Mouse (Mus musculus) neural tube, embryonic 15.5 days (tissue): ENCODE data around the gene Setd1a. TPM values are rescaled to one million over a fixed set of nuclear protein-coding genes. Genes with fewer than 3 reads are reported as not detected.

Source experiments
- ATAC-seq: fragments of 200-750 bp; cut with Nextera tagmentation; 2 replicates; pipeline ENCODE4 v1.8.0; 2017; ENCODE audit warnings: mild to moderate bottlenecking, moderate TSS enrichment, moderate library complexity; ENCODE audit not compliant: low FRiP score
- H3K27ac ChIP-seq: fragments of 300-500 bp; sonication (generic); replicated peaks from 2 replicates; pipeline ENCODE4 v1.5.1; 2015; ENCODE audit warnings: mild to moderate bottlenecking, inconsistent platforms
- H3K27me3 ChIP-seq: fragments of 300-500 bp; sonication (generic); replicated peaks from 2 replicates; pipeline ENCODE4 v1.6.1; 2015; ENCODE audit warnings: inconsistent platforms
- H3K36me3 ChIP-seq: fragments of 300-500 bp; sonication (generic); 2 replicates; pipeline ENCODE4 v1.6.1; 2015; ENCODE audit warnings: inconsistent platforms
- H3K4me1 ChIP-seq: fragments of 300-500 bp; sonication (generic); 2 replicates; pipeline ENCODE4 v1.6.1; 2015; ENCODE audit warnings: inconsistent platforms
- H3K4me2 ChIP-seq: fragments of 300-500 bp; sonication (generic); 2 replicates; pipeline ENCODE4 v1.6.1; 2015; ENCODE audit warnings: inconsistent platforms, mild to moderate bottlenecking, moderate library complexity
- H3K4me3 ChIP-seq: fragments of 300-500 bp; sonication (generic); replicated peaks from 2 replicates; pipeline ENCODE4 v1.5.1; 2015; ENCODE audit warnings: mild to moderate bottlenecking, inconsistent platforms
- H3K9ac ChIP-seq: fragments of 300-500 bp; sonication (generic); replicated peaks from 2 replicates; pipeline ENCODE4 v1.6.1; 2015; ENCODE audit warnings: mild to moderate bottlenecking, inconsistent platforms
- H3K9me3 ChIP-seq: fragments of 300-500 bp; sonication (generic); replicated peaks from 2 replicates; pipeline ENCODE4 v1.6.1; 2016; ENCODE audit warnings: inconsistent platforms
- WGBS: fragments of 180-500 bp; shearing (Covaris S2); methylation state at CpG from one replicate; pipeline ENCODE4 v1.1.7; 2015; ENCODE audit warnings: mixed read lengths; 5-methylcytosine and 5-hydroxymethylcytosine counted together
- polyA plus RNA-seq: library from polyadenylated mRNA; unstranded; fragments of >200 nt; fragmentation: Nextera tagmentation; extraction: Ambion mirVana; gene quantifications from 2 replicates; pipeline ENCODE4 v1.2.1, GENCODE M21; 2015

Setd1a gene
- polyA plus RNA-seq, 1 experiment from 2014 or later, result 17.8 TPM

DNA sequence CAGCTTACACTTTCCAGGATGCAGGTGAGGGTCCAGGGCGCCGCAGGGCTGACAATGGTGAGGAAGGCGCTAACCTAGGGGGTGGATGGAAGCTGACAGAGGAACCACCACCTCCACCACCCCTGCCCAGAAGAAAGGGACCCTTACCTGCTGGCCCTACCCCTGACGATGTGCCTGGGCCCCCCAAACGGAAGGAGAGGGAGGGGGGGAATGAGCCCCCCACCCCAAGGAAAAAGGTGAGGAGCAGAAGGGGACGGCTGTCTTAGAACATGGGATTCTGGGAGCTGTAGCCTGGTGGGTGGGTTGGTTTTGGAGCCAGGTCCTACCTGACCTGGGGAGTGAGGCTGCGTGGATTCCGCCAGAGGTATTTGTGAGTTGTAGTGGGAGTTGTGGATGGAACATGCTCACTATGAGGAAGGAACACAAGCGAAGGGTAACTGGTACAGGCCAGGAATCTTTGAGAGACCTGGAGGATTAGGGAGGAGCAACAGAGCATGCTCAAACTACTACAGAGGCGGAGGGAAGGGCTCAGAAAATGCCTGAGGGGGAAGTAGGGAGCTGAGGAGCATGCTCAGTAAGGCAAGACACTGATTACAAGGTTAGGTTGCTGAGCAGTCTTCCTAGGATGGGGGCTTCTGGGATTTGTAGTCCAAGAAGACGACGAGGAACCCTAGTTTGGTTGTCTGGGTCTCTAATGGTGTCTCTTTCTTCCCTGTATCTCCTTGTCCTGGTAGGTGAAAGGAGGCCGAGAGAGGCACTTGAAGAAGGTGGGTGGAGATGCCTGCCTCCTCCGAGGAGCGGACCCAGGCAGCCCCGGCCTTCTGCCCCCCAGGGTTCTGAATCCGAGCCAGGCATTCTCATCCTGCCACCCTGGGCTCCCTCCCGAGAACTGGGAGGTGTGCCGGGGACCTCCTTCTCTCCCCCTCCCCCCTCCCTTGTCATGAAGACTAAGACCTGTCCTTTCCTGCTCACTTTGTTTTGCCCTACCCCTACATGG is 26.0 kb upstream of the Setd1a start:
- no peak overlapping the region for H3K27ac ChIP-seq
- no peak for ATAC-seq
- peaks cover 43% of the 10 kb centered on the region for H3K4me1 ChIP-seq
- H3K27me3 ChIP-seq, result no peaks in the 10 kb centered on the region
- no peak overlapping the region for H3K4me2 ChIP-seq
- WGBS, result 87% methylated on average over 19 of the region's 19 CpGs
- H3K9me3 ChIP-seq, result no peaks in the 10 kb centered on the region
- no peak overlapping the region for H3K4me3 ChIP-seq
- H3K36me3 ChIP-seq, result peaks cover 73% of the 10 kb centered on the region
- H3K9ac ChIP-seq, result no peak overlapping the region

- ATAC-seq, result no peak
- Histone ChIP-seq H3K9ac (no peak overlapping the region), H3K9me3 (no peaks in the 10 kb centered on the region), H3K4me3 (no peak overlapping the region), H3K4me1 (peaks cover 54% of the 10 kb centered on the region), H3K27ac (no peak overlapping the region), H3K4me2 (no peak overlapping the region), H3K27me3 (no peaks in the 10 kb centered on the region), H3K36me3 (peaks cover 85% of the 10 kb centered on the region)
- WGBS, result 93% methylated on average over 5 of the region's 5 CpGs
Measured at GRCm38 (mm10) chr7:127751619-127752018, 24.9 kb upstream of the Setd1a start.

- ATAC-seq, result no peak
- Histone ChIP-seq H3K27ac (no peak overlapping the region), H3K36me3 (peaks cover 89% of the 10 kb centered on the region), H3K9ac (no peak overlapping the region), H3K4me1 (peaks cover 58% of the 10 kb centered on the region), H3K4me2 (no peak overlapping the region), H3K4me3 (no peak overlapping the region), H3K9me3 (no peaks in the 10 kb centered on the region), H3K27me3 (no peaks in the 10 kb centered on the region)
- 97% methylated on average over 27 of the region's 27 CpGs for WGBS
Measured at GRCm38 (mm10) chr7:127752069-127752468, 24.4 kb upstream of the Setd1a start.

DNA sequence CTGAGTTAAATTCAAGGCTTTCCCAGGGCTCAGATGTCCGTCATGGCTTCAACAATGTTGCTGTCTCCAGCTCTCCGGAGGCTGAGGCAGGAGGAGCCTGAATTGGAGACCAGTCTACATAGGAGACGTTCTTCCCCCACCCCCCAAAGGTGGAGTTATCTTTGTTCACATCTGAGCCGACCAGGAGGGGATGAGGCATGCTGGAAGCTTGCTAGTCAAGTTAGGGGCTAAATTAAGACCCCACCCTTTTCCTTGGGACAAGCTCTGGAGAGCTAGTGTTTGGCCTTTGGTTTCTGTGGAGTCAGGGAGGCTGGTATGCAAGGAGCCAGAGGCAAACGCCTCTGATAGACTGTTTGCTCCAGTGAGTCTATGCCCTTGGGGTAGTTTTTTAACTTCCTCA is 23.3 kb upstream of the Setd1a start:
- Histone ChIP-seq H3K27me3 (no peaks in the 10 kb centered on the region), H3K27ac (no peak overlapping the region), H3K4me3 (no peak overlapping the region), H3K9me3 (no peaks in the 10 kb centered on the region), H3K36me3 (peaks cover 98% of the 10 kb centered on the region), H3K4me2 (no peak overlapping the region), H3K9ac (0 out of 2 replicates have a peak overlapping the region, but pooled peaks have one; percentile 1), H3K4me1 (peaks cover 56% of the 10 kb centered on the region)
- WGBS, result 85% methylated on average over 5 of the region's 5 CpGs
- ATAC-seq, result no peak

GRCm38 (mm10) chr7:127753741-127754140 is 22.7 kb upstream of the Setd1a start:
- H3K27ac ChIP-seq, result no peak overlapping the region
- WGBS, result 92% methylated on average over 7 of the region's 7 CpGs
- no peaks in the 10 kb centered on the region for H3K9me3 ChIP-seq
- no peak for ATAC-seq
- peaks cover 98% of the 10 kb centered on the region for H3K36me3 ChIP-seq
- no peak overlapping the region for H3K9ac ChIP-seq
- no peaks in the 10 kb centered on the region for H3K27me3 ChIP-seq
- peaks cover 53% of the 10 kb centered on the region for H3K4me1 ChIP-seq
- no peak overlapping the region for H3K4me2 ChIP-seq
- H3K4me3 ChIP-seq, result no peak overlapping the region

DNA sequence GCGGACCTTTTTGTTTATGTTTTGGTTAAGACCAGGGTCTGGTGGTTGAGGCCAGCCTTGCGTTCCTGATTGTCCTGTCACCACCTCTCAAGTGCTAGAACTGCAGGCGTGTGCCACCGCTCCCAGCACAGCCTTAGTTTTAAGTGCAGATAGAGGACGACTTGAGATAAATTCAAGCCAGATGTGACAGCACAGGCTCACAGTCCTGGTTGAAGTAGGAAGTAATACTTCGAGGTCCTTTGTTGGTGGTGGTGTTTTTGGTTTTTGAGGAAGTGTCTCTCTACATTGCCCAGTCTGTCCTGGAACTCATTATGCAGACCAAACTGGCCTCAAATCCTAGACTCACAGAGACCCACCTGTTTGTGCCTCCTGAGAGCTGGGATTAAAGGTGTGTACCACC is 16.8 kb upstream of the Setd1a start:
- H3K9me3 ChIP-seq, result no peaks in the 10 kb centered on the region
- WGBS, result 81% methylated on average over 6 of the region's 6 CpGs
- no peak overlapping the region for H3K4me3 ChIP-seq
- peaks cover 81% of the 10 kb centered on the region for H3K36me3 ChIP-seq
- H3K4me1 ChIP-seq, result peaks cover 32% of the 10 kb centered on the region
- no peak overlapping the region for H3K27ac ChIP-seq
- no peak overlapping the region for H3K9ac ChIP-seq
- ATAC-seq, result no peak
- H3K4me2 ChIP-seq, result no peak overlapping the region; the same call in 1 of the 2 replicates
- no peaks in the 10 kb centered on the region for H3K27me3 ChIP-seq

DNA sequence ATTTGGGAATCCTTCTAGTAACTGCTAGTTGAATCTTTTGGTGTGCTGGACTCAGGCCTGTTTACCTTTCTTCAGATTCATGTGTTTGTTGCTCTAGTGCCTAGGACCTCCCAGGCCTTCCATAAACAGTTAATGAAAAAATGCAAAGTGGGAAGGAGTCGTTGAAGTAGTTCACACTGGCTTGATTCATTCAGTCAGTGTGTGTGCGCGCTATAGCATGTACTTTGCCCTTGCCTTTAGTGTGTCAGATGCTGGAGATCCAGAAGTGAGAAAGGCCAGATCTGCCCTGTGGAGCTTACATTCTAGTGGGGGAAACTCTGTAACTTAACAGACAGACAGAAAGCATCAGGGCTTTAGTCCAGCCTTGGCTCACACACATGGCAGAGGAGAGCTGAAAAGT is 16.0 kb upstream of the Setd1a start:
- H3K27me3 ChIP-seq, result no peaks in the 10 kb centered on the region
- WGBS, result 77% methylated on average over 3 of the region's 3 CpGs
- no peak overlapping the region for H3K27ac ChIP-seq
- no peak for ATAC-seq
- H3K4me1 ChIP-seq, result peaks cover 25% of the 10 kb centered on the region
- H3K9me3 ChIP-seq, result no peaks in the 10 kb centered on the region
- H3K36me3 ChIP-seq, result peaks cover 81% of the 10 kb centered on the region
- H3K9ac ChIP-seq, result no peak overlapping the region
- H3K4me3 ChIP-seq, result no peak overlapping the region
- H3K4me2 ChIP-seq, result no peak overlapping the region

DNA sequence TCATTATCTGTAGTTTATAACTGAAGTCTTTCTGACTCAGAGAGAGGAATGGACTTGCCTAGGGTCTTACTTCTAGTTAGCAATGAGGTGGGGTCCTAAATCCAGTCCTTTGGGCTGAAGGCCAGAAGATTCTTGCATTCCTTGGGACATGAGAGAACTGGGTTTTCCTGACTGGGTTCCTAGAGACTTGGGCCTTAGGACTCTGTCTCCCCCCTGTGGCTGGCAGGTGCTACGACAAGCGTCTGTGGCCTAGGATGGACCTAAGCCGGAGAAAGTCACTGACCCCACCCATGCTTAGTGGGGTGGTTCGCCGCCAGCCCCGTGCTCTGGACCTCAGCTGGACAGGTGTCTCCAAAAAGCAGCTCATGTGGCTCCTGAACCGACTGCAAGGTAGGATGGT is 15.4 kb upstream of the Setd1a start:
- H3K4me3 ChIP-seq, result no peak overlapping the region
- no peak overlapping the region for H3K27ac ChIP-seq
- no peak overlapping the region for H3K9ac ChIP-seq
- ATAC-seq, result no peak
- H3K36me3 ChIP-seq, result peaks cover 81% of the 10 kb centered on the region
- H3K4me2 ChIP-seq, result no peak overlapping the region
- 45% methylated on average over 7 of the region's 7 CpGs for WGBS
- H3K27me3 ChIP-seq, result no peaks in the 10 kb centered on the region
- H3K4me1 ChIP-seq, result peaks cover 21% of the 10 kb centered on the region
- H3K9me3 ChIP-seq, result no peaks in the 10 kb centered on the region

DNA sequence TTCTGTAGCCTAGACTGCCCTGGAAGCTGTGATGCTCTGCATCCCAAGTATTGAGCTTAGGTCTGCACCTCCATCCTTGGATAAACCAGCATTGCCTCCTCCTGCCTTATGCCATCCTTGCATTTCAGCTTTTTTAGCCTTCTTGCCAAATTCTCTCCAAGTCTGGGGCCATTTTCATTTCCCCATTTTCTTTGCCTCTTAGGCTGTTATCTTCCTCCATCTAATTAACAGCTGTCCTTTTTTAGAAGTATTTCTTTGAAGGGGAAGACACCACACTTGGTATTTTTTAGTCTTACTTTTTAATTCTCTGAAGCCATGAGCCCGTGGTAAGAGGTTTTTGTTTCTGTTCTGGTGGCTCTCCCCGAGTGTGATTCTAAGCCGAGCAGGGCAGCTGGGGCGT is 12.8 kb upstream of the Setd1a start:
- Histone ChIP-seq H3K27ac (no peak overlapping the region), H3K36me3 (peaks cover 81% of the 10 kb centered on the region), H3K9me3 (no peaks in the 10 kb centered on the region), H3K4me3 (no peak overlapping the region), H3K9ac (no peak overlapping the region), H3K4me2 (no peak overlapping the region), H3K4me1 (peaks cover 6% of the 10 kb centered on the region), H3K27me3 (no peaks in the 10 kb centered on the region)
- no peak for ATAC-seq
- 94% methylated on average over 4 of the region's 4 CpGs for WGBS

- WGBS, result 98% methylated on average over 2 of the region's 2 CpGs
- no peaks in the 10 kb centered on the region for H3K27me3 ChIP-seq
- peaks cover 27% of the 10 kb centered on the region for H3K4me1 ChIP-seq
- no peaks in the 10 kb centered on the region for H3K9me3 ChIP-seq
- H3K36me3 ChIP-seq, result peaks cover 66% of the 10 kb centered on the region
- no peak overlapping the region for H3K27ac ChIP-seq
- ATAC-seq, result no peak
- no peak overlapping the region for H3K9ac ChIP-seq
- no peak overlapping the region for H3K4me2 ChIP-seq
- H3K4me3 ChIP-seq, result no peak overlapping the region
Measured at GRCm38 (mm10) chr7:127765756-127766155, 10.7 kb upstream of the Setd1a start.

GRCm38 (mm10) chr7:127766851-127767609 is 9.4 kb upstream of the Setd1a start:
- no peak overlapping the region for H3K9ac ChIP-seq
- H3K4me3 ChIP-seq, result no peak overlapping the region
- H3K36me3 ChIP-seq, result peaks cover 66% of the 10 kb centered on the region
- H3K27me3 ChIP-seq, result no peaks in the 10 kb centered on the region
- no peak overlapping the region for H3K27ac ChIP-seq
- H3K4me2 ChIP-seq, result no peak overlapping the region
- WGBS, result 85% methylated on average over 17 of the region's 17 CpGs
- H3K9me3 ChIP-seq, result no peaks in the 10 kb centered on the region
- no peak for ATAC-seq
- H3K4me1 ChIP-seq, result peaks cover 32% of the 10 kb centered on the region
